Mouse (Mus musculus): ENCODE measurements around the gene Actl10.

Actl10 gene

GRCm38 (mm10) chr2:154551476-154551875 is at the start of gene Actl10:
Gene Actl10, plus strand, starts transcription at chr2:154551776.
- no peak for DNase-seq (ENCODE audit: low spot score)

DNA sequence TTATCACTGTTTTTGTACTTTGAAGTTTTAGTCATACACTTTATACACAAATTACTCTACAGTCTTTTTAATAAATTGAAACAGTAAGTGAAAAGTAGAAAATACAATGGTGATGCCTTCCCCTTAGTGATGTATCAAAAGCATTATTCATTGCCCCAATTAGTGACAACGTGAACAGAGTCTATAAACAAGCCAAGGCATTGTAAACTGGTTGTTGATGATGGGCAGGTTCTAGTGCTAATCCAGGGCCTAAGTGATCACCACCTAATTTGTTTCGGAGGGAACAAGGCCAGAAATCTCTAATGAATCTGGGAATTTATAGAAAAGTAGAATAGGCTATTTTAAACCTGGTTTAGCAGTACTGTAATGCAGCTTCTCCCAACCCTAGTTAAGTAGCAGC is 44.5 kb upstream of the Actl10 start:
- no peak for DNase-seq (ENCODE audit: low spot score)

DNA sequence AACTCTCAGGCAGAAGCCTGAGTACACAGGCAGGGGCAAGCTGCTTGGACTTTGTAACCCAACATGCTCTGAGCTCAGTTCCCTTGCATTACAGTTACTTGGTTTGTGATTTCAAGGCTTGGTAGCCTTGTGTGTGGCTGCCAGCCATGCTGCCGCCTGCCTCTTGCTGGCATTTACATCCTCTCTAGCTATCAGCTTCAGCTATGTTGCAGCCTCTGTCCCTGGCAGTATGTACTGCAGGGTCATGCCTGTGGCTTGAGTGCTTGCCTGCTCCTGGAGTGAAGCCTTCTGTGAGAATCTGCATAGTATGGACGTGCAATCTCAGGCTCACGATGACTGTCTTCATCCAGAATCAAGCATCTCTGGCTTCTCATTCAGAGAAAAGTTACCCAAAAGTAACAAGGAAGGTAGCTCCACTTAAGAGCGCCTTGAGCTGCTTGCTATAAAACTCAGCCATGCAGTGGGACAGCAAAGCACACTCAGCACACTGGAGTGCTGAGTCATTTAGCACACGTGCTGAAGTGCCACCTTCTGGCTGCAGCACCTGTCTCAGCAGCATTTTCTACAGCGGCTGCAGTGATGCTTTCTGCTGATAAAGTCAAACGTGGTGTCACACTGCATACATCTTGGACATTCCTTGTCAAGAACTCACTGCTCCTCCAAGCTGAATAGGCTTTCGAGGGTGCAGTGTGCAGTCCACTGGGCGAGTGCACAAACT is 43.9 kb upstream of the Actl10 start:
- no peak for DNase-seq (ENCODE audit: low spot score)

GRCm38 (mm10) chr2:154508450-154508849 is 43.1 kb upstream of the Actl10 start:
- DNase-seq (ENCODE audit: low spot score), result no peak

DNA sequence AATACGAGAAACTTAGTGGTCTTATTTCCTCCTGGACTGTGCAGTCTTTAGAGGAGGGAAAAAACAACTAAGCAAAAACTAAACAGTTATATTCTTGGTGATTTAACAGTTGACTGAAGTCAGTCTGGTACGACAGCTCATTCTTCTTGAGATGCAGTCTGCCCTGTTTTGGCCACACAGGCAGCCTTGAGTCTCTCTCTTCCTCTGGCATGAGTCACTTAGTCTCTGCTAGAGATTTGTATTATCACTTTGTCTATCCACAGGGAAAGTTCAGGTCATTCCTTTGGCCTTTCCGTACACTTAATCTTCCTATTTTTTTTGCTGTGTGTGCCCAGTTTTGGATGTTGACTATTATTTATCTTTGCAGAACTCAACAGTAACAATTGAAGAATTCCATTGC is 41.4 kb upstream of the Actl10 start:
- no peak for DNase-seq (ENCODE audit: low spot score)

DNA sequence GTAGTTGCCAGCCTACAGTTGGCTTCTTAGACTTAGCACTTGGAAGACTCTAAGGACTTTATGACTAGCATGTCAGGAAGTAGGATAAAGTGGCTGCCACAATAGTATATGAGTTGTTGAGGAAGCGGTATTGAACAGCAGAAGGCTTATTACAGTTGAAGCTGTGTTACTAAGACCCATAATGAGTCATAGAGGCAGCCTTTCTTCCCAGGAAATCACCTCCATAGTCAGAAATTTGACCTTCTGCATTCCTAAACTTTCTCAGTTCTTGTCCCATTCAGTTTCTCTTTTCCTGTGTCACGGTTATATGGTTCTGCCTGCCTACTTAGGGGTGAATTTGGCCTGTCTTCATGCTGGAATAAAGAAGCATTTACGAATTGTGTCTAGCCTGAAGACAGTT is 34.6 kb upstream of the Actl10 start:
- DNase-seq (ENCODE audit: low spot score), result no peak

GRCm38 (mm10) chr2:154517424-154517823 is 34.2 kb upstream of the Actl10 start:
- DNase-seq (ENCODE audit: low spot score), result no peak

GRCm38 (mm10) chr2:154521449-154521848 is 30.1 kb upstream of the Actl10 start:
- no peak for DNase-seq (ENCODE audit: low spot score)

GRCm38 (mm10) chr2:154522334-154522733 is 29.2 kb upstream of the Actl10 start:
- no peak for DNase-seq (ENCODE audit: low spot score)

DNA sequence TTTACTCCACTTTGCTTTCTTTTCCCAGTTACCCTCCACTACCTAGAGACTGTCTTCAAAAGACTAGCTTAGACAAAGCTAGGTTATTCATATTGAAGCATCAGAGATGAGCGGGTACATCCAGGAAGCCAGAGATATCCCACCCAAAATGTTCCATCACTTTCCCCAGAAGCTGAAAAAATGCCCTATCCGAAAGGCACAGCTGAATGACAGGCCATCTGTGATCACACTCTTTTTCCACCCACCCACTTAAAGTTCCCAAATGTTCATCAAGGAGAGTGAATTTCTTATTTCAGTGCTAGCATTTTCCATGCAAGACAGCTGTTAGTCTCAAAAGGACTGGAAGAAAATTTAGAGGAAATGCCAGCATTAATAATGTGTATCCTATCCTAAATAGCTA is 26.3 kb upstream of the Actl10 start:
- DNase-seq (ENCODE audit: low spot score), result no peak

GRCm38 (mm10) chr2:154526531-154526930 is 25.0 kb upstream of the Actl10 start:
- no peak for DNase-seq (ENCODE audit: low spot score)

GRCm38 (mm10) chr2:154532888-154533287 is 18.7 kb upstream of the Actl10 start:
- no peak for DNase-seq (ENCODE audit: low spot score)

DNA sequence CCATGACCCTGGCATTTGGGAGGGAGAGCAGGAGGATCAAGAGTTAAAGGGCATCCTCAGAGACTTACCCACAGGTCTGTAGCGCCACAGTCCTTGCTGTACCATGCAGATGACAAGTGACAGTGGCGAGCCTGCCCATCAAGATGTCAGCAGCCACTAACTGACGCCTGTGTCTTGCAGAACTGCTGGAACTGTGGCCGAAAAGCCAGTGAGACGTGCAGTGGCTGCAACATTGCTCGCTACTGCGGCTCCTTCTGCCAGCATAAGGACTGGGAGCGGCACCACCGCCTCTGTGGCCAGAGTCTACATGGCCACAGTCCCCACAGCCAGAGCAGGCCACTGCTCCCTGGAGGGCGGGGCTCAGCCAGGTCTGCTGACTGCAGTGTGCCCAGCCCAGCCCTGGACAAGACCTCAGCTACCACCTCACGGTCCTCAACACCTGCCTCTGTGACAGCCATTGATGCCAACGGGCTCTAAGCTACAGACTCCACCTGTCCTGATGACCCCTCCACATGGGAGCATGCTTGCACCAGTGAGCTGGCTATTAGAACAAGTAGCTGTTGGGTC is 16.8 kb upstream of the Actl10 start:
- DNase-seq (ENCODE audit: low spot score), result no peak

DNA sequence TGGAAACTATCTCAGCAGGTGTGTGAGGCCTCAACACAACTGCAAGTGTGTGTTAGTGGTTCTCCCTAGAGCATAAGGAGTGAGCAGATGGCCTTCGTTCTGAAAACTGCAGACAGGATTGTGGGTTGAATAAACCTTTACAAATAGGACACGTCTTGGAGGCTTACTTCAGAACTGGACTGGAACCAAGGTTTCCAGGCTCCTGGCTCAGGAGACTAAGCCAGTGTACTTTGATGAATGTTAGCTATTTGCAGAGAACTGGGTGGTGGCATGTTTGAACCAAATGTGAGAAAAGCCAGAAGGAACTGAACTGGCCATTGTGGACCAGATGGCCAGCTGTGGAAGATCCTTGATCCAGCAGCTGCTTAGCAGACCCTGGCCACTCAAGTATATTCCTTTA is 13.3 kb upstream of the Actl10 start:
- no peak for DNase-seq (ENCODE audit: low spot score)

GRCm38 (mm10) chr2:154538710-154539109 is 12.9 kb upstream of the Actl10 start:
- DNase-seq (ENCODE audit: low spot score), result no peak

- peak; percentile 64 for DNase-seq (ENCODE audit: low spot score)
Measured at GRCm38 (mm10) chr2:154539720-154540119, 11.9 kb upstream of the Actl10 start.

DNA sequence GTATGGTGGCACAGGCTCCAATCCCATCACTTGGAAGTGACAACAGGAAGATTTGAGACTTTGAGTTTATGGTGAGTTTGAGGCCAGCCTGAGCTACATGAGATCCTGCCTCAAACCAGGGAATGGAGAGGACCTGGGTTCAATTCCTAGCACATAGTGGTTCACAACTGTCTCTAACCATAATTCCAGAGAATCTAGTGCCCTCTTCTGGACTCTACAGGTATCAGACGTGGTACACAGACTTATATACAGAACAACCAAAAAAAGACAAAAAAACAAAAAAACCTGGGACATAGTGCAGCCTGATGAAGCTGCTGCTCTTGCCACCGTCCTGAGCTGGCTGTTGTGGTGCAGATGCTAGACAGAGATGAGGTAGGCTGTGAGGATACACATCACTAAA is 9.9 kb upstream of the Actl10 start:
- no peak for DNase-seq (ENCODE audit: low spot score)

- DNase-seq (ENCODE audit: low spot score), result no peak
Measured at GRCm38 (mm10) chr2:154543567-154544347, 7.8 kb upstream of the Actl10 start.

DNA sequence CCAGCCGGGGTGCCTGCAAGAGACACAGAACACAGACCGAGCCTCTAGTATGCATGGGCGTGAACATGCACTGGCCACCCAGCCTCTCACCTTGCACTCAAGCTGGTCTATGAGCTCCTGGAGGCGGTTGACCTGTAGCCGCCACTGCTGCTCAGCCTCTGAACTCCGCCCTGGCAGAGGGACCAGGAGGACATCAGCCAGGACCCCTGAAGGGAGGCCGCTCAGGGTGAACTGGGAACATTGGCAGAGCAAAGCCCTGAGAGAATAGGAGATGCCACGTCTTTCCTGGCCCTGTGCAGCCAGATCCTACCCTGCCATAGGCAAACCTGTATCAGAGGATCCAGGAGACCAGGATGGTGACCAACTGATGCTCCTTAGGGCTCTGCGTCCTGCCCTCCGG is 4.9 kb upstream of the Actl10 start, which contains the start of gene 1700003F12Rik:
1700003F12Rik (plus strand) TSS at position 375 of the 400 bp plus-strand sequence.
- no peak for DNase-seq (ENCODE audit: low spot score)

GRCm38 (mm10) chr2:154548688-154549087 is 2.9 kb upstream of the Actl10 start:
- DNase-seq (ENCODE audit: low spot score), result peak; percentile 54

GRCm38 (mm10) chr2:154549127-154549885 is 2.3 kb upstream of the Actl10 start:
- peak; percentile 87 for DNase-seq (ENCODE audit: low spot score)

GRCm38 (mm10) chr2:154549886-154550189 is 1.7 kb upstream of the Actl10 start:
- DNase-seq (ENCODE audit: low spot score), result no peak

GRCm38 (mm10) chr2:154550937-154551336 is 639 bp upstream of the Actl10 start:
- no peak for DNase-seq (ENCODE audit: low spot score)
